Mouse (Mus musculus) left cerebral cortex, postnatal 36 days (tissue): ENCODE data around the gene Drg2. TPM values are rescaled to one million over a fixed set of nuclear protein-coding genes. Genes with fewer than 3 reads are reported as not detected.

Experiments
- DNase-seq, 2 experiments: peaks; one replicate each; pipeline ENCODE4 v3.0.0; 2021 to 2022; ENCODE audit warnings: low spot score in 2 of 2, mixed read lengths in 1 of 2
- intact Hi-C: fragments of 180-260 bp; cut with DNase I; formaldehyde crosslinking; loops from one replicate; pipeline ENCODE4 v1.15.1; 2025
- total RNA-seq, 2 experiments: library from RNA; stranded (reverse); gene quantifications; 2 replicates each; pipeline ENCODE4 v1.2.3; 2021

Gene Drg2
- total RNA-seq, 2 experiments from 2014 or later = 74.9 to 77.6 TPM

GRCm38 (mm10) chr11:60454745-60455087 lies 325 bp downstream of the Drg2 start:
- no peak for DNase-seq
- intact Hi-C loops = loop anchor here (2.0 kb wide), 1 partner anchor 82 kb away; the partner anchor contains the start of gene Alkbh5

DNA sequence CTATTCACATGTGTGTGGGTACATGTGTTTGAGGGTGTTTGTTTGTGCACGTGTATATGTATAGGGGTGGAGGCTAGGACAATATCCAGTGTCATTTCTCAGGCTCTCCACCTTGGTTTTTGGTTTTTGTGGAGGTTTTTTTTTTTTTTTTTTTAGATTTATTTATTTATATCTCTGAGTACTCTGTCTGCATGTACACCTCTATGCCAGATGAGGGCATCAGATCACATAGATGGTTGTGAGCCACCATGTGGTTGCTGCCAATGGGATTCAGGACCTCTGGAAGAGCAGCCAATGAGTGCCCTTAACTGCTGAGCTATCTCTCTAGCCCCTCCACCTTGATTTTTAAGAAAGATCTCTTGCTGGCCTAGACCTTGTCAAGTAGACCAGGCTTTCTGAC lies 3.6 kb downstream of the Drg2 start:
- DNase-seq = no peak
- intact Hi-C loops = no loop called here

DNA sequence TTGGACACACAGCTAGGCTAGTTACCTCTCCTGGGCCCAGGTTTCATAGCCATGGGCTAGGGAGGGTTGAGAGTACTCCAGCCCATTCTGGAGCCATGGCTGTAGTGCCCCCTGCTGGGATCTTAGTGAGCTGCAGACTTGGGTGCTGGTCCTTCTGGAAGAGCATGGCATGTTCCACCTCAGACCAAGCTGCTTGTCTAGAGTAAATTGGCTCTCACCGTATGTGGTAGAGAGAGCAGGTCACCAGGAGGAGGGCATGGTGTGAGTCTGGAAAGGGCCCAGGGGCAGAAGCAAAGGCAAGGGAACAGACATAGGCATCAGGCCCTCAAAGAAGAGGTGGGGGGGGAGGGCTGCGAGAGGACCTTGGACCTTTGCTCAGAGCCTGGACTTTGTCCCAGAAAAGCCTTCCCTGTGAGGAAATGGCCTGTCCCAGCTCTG lies 11.6 kb downstream of the Drg2 start:
- intact Hi-C loops = no loop called here
- DNase-seq = no peak

DNA sequence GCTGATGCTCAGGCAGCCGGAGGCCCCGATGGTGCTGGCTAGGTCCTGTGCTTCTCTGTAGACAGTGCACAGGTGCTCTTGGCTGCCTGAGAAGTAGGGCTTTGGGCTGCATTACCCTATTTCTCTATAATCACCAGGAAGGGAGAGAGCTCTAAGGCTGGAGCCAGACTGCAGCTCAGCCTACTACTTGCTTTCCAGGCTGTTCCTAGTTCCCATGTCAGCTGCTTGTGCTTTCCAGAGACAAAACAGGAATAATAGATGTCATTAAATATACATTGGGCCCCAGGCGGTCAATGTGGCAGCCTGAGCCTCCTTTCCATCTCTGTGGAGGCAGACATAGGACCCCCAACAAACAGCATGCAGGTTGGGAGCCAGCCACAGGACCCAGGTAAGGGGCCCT lies 14.6 kb downstream of the Drg2 start, which contains the start of gene Myo15:
TSS of gene Myo15 (plus strand) at position 301 of the 400 bp plus-strand sequence.
- DNase-seq = no peak
- intact Hi-C loops = no loop called here

DNA sequence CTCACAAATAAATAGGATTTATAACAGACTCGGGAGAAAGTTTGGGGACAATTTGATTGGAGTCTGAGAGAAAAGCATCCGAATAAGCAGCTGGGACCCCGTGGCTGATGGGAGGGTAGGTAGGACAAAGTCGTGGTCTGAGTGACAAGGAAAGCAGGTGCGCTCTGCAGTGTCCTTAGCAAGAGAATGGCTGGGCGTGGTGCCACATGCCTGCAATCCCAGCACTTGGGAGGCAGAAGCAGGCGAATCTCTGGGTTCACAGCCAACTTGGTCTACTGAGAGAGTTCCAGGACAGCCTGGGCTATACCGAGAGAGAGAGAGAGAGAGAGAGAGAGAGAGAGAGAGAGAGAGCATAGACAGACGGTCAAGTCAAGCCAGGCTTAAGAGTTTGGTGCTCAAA lies 16.4 kb downstream of the Drg2 start:
- intact Hi-C loops = no loop called here
- no peak for DNase-seq

DNA sequence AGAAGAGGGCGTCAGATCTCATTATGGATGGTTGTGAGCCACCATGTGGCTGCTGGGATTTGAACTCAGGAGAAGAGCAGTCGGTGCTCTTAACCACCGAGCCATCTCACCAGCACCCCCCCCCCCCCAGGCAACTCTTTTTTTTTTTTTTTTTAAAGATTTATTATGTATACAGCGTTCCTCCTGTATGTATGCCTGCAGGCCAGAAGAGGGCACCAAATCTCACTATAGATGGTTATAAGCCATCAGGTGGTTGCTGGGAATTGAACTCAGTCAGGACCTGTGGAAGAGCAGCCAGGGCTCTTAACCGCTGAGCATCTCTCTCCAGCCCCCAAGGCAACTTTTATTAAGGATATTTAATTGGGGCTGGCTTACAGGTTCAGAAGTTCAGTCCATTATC lies 20.1 kb downstream of the Drg2 start:
- no peak for DNase-seq
- intact Hi-C loops = no loop called here

DNA sequence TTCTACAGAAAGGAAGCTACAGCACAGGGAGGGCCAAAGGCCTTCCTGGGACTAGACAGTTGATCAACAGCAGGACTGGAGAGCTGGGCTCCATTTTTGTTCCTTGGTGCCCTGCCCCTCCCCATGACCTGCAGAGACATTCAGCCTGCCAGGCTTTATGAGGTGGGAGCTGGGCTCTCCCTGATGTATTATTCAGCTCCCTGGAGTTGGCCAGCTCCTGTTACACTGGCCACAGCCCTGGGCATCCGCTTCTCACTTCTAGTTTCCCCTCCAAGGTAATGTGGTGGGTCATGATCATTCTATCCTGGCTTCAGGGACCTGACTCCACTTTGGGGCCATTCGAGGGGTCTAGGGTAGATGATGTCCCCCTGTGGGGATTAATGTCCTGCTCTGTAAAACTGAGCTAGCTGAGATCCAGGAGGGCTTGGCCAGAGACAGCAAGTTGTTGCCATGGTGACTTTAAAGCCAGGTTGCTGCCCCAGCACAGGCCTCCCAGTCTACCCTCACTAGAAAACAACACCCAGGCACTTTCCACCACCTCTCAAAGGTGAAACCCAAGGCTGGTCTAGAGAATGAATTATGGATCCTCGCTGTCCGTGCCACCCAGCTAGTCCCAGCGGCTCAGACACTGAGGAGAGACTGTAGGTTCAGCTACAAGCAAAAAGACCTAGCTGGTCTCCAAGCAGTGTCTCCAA lies 21.4 kb downstream of the Drg2 start:
- no peak for DNase-seq
- intact Hi-C loops = no loop called here

DNA sequence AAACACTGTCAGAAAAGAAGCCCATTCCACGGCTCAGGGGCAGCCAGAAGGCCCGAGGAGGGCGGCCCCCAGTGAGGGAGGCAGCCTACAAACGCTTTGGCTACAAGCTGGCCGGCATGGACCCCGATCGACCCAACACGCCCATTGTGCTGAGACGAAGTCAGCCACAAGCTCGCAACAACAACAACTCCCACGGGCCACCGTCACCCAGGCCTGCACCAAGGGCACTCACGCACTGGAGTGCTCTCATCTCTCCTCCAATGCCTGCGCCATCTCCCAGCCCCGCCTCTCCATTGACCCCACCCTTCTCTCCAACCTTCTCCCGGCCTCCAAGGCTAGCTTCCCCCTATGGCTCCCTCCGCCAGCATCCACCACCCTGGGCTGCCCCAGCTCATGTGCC lies 23.7 kb downstream of the Drg2 start:
- intact Hi-C loops = no loop called here
- no peak for DNase-seq

DNA sequence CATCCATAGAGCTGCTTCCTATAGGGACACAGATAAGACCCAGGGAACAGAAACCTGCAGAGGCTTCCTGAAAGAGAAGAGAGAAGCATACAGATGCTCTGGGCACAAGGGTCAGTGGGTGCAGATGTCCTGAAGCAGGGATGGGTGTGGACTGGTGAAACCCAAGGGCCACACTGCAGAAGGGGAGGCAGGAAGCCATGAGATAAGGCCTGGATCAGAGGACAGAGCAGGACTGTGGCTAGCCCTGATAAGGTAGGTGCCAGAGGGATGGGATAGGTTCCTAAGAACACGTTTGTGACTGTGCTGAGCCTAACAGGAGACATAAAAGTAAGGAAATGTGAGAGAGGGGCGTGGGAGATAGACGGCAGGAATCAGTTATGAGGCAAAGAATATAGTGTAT lies 31.9 kb downstream of the Drg2 start:
- DNase-seq = no peak
- intact Hi-C loops = no loop called here

DNA sequence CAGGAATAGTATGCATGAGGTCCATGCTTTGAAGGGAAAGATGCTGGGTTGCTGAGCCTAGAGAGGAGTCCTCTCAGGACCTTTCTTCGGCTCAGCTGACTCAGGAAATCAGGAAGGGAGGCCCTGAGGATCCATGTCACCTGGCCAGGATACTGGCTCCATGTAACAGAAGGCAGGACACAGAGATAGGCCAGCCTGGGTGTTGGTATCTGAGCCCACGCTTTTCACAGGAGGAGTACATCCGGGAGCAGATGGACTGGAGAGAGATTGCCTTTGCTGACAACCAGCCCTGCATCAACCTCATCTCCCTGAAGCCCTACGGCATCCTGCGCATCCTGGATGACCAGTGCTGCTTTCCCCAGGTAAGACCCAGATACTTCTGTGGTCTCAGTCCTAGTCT lies 38.3 kb downstream of the Drg2 start:
- intact Hi-C loops = no loop called here
- DNase-seq = no peak

DNA sequence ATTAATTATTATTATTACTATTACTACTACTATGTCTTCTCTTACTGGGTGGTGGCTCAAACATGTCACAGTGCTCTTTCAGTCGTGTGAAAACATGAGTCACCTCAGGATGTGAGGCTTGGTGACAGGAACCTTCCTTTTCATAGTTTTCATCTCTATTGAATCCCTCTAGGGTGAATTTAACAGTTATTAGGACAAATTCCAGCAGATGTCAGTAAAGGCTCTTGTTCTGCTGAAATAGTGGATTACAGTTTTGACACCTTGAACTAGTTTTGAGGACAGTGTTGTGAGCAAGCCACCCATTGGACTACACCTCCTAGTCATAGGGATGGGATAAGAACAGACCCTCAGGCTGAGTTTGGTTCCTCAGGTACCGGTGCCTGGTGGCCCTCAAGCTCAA lies 41.3 kb downstream of the Drg2 start:
- DNase-seq = no peak
- intact Hi-C loops = no loop called here

DNA sequence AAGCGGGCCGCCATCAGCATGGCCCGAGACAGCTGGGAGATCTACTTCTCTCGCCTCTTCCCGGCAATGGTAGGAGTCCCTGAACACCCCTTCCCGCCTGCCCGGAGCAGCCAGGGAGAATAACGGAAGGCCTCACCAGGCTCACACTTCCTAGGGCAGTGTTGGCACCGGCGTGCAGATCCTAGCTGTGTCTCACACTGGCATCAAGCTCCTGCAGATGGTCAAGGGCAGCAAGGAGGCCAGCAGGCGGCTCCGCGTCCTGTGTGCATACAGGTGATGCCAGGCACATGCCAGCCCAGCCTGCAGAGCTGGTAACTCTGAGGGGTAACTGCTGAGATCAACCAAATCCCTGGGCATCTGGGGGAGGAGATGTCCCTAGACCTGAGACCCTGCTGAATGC lies 52.9 kb downstream of the Drg2 start:
- intact Hi-C loops = no loop called here

GRCm38 (mm10) chr11:60508950-60509349 lies 54.6 kb downstream of the Drg2 start:
- no peak for DNase-seq
- intact Hi-C loops = no loop called here

More for the DNA sequence above, 52.9 kb downstream of the Drg2 start:
- no peak for DNase-seq

DNA sequence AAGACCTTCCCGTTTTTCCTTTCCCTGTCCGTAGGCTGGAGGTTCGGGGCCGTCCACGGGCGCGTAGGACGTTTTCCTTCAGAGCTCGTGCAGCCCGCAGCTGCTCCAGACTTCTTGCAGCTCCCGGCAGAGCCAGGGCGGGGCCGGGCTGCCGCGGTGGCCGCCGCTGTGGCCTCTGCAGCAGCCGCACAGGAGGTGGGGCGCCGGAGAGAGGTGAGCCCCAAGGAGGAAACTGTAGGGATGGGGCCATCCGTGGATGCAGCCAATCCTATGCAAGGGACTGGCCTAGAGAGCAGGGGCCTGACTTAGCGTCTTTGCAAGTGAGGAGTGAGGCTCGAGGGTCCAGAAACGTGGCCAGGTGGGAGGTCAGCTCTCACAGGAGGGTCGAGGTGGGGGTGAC lies 55.1 kb downstream of the Drg2 start:
- intact Hi-C loops = no loop called here
- no peak for DNase-seq

- intact Hi-C loops = no loop called here
- DNase-seq = no peak
Observed at GRCm38 (mm10) chr11:60511893-60512292, 57.5 kb downstream of the Drg2 start.

GRCm38 (mm10) chr11:60512520-60512919 lies 58.1 kb downstream of the Drg2 start:
- no peak for DNase-seq
- intact Hi-C loops = no loop called here

GRCm38 (mm10) chr11:60514941-60515340 lies 60.5 kb downstream of the Drg2 start:
- intact Hi-C loops = no loop called here

DNA sequence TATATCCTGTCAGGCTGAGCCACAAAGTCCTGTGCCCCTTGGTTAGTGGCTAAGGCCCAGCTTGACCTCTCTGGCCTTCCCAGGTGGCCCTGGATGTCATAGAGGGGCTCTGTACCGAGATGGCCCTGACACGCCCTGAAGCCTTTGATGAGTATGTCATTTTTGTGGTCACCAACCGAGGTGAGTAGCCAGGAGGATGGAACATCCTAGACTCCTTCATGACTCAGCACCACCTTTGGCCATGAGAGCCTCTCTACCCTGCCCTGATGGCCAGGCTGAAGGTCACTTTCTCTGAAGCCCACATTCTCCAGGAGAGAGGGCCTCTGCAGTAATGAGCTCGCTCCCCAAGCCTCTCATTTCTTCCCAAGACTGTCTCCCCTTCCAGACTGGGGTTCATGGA lies 63.9 kb downstream of the Drg2 start:
- intact Hi-C loops = no loop called here

More at GRCm38 (mm10) chr11:60514941-60515340, 60.5 kb downstream of the Drg2 start:
- no peak for DNase-seq

More for the DNA sequence above, 63.9 kb downstream of the Drg2 start:
- DNase-seq = no peak
